Mouse (Mus musculus) lung, adult 2 months (tissue): ENCODE measurements at regions not wholly inside any gene's neighbourhood (a gene's known extent, or its start where the extent isn't known, plus 50 kb on each side); places are given as distances from the start of the nearest gene placed in this dataset.

Experiments used
- DNase-seq: peaks from one replicate; pipeline ENCODE4 v3.0.0; 2022
- H3K4me1 ChIP-seq: fragments of 200-500 bp; 2 replicates; pipeline ENCODE4 v1.6.1; 2011; ENCODE audit warnings: low read length; ENCODE audit not compliant: control insufficient read depth, insufficient read depth
- H3K4me3 ChIP-seq: fragments of 200-500 bp; replicated peaks from 2 replicates; pipeline ENCODE3; 2011; ENCODE audit warnings: low read depth, mild to moderate bottlenecking, control low read depth, low read length; ENCODE audit errors: extremely low read depth
- CTCF ChIP-seq: fragments of 200-500 bp; IDR thresholded peaks from 2 replicates; pipeline ENCODE4 v1.5.1; 2011; ENCODE audit warnings: mild to moderate bottlenecking, low read length, control low read depth; ENCODE audit not compliant: insufficient read depth
- POLR2A ChIP-seq: fragments of 200-500 bp; IDR thresholded peaks from 2 replicates; pipeline ENCODE4 v1.6.1; 2011; ENCODE audit warnings: low read depth, mild to moderate bottlenecking, control low read depth, low read length, borderline replicate concordance; ENCODE audit errors: extremely low read depth
- WGBS: fragments of 180-500 bp; shearing (Covaris S2); methylation state at CpG from one replicate; pipeline ENCODE4 v1.1.7; 2018; 5-methylcytosine and 5-hydroxymethylcytosine counted together

- no peak overlapping the region for H3K4me3 ChIP-seq
- no peak for DNase-seq
- TF ChIP-seq POLR2A (no peak), CTCF (no peak)
- no peaks in the 10 kb centered on the region for H3K4me1 ChIP-seq
Measured at GRCm38 (mm10) chr4:114759837-114760236, 61.7 kb upstream of the Gm12830 start.

- no peaks in the 10 kb centered on the region for H3K4me1 ChIP-seq
- DNase-seq, result no peak
- no peak overlapping the region for H3K4me3 ChIP-seq
- TF ChIP-seq CTCF, result no peak
- no peak for TF ChIP-seq POLR2A
- WGBS, result 65% methylated on average over 22 of the region's 22 CpGs
Measured at GRCm38 (mm10) chr4:114766643-114767393, 54.7 kb upstream of the Gm12830 start.
